Mouse (Mus musculus) C2C12 (cell line): ENCODE results near the gene Nln. TPM values are rescaled to one million over a fixed set of nuclear protein-coding genes. Genes with fewer than 3 reads are reported as not detected.

Experiments
- H3K27me3 ChIP-seq: one replicate; pipeline ENCODE4 v1.6.1; 2011; ENCODE audit not compliant: control insufficient read depth, insufficient read depth, insufficient read length
- H3K36me3 ChIP-seq: one replicate; pipeline ENCODE4 v1.6.1; 2011; ENCODE audit not compliant: control insufficient read depth, insufficient read depth
- H3K4me3 ChIP-seq: one replicate; pipeline ENCODE4 v1.5.1; 2011; ENCODE audit warnings: mild to moderate bottlenecking, control low read depth; ENCODE audit not compliant: poor library complexity, insufficient read depth, severe bottlenecking
- H3K79me2 ChIP-seq: one replicate; pipeline ENCODE4 v1.6.1; 2011; ENCODE audit not compliant: control insufficient read depth, insufficient read depth
- H3K79me3 ChIP-seq: one replicate; pipeline ENCODE4 v1.6.1; 2011; ENCODE audit warnings: low read depth, control low read depth
- H3ac ChIP-seq: one replicate; pipeline ENCODE3; 2011; ENCODE audit warnings: low read depth; ENCODE audit not compliant: control insufficient read depth, insufficient read length
- CEBPB ChIP-seq: IDR thresholded peaks from one replicate; pipeline ENCODE4 v1.6.1; 2011; ENCODE audit warnings: low read depth, mild to moderate bottlenecking, control low read depth, moderate library complexity
- CTCF ChIP-seq: IDR thresholded peaks from one replicate; pipeline ENCODE4 v1.5.1; 2011; ENCODE audit not compliant: control insufficient read depth, insufficient read depth, insufficient read length
- FOSL1 ChIP-seq: IDR thresholded peaks from one replicate; pipeline ENCODE4 v1.8.0; 2011; ENCODE audit warnings: mild to moderate bottlenecking, low read length; ENCODE audit not compliant: poor library complexity, insufficient read depth, severe bottlenecking
- MAX ChIP-seq: IDR thresholded peaks from one replicate; pipeline ENCODE4 v1.6.1; 2011; ENCODE audit warnings: mild to moderate bottlenecking, control low read depth
- MYOD1 ChIP-seq: IDR thresholded peaks from one replicate; pipeline ENCODE4 v1.6.1; 2011; ENCODE audit warnings: low read depth; ENCODE audit not compliant: control insufficient read depth, insufficient read length
- MYOG ChIP-seq: IDR thresholded peaks from one replicate; pipeline ENCODE4 v1.6.1; 2011; ENCODE audit not compliant: control insufficient read depth, insufficient read length; ENCODE audit errors: extremely low read depth
- USF1 ChIP-seq: IDR thresholded peaks from one replicate; pipeline ENCODE4 v1.6.1; 2011; ENCODE audit warnings: low read depth, mild to moderate bottlenecking, control low read depth, moderate library complexity
- polyA plus RNA-seq: library from polyadenylated mRNA; unstranded; fragments of >200 nt; fragmentation: generic; extraction: Trizol; gene quantifications from one replicate; pipeline ENCODE4 v1.2.1, GENCODE M21; 2012; ENCODE audit warnings: missing spikeins

Nln gene
- polyA plus RNA-seq, 1 experiment: 13.9 TPM

GRCm38 (mm10) chr13:103973977-103974376 is 135.4 kb downstream of the Nln start:
- Histone ChIP-seq H3ac (no peak overlapping the region), H3K36me3 (no peaks in the 10 kb centered on the region), H3K79me2 (no peaks in the 10 kb centered on the region), H3K4me3 (no peak overlapping the region), H3K27me3 (no peaks in the 10 kb centered on the region), H3K79me3 (no peaks in the 10 kb centered on the region)
- TF ChIP-seq CTCF: no peak
- no peak for TF ChIP-seq FOSL1
- no peak for TF ChIP-seq MYOG
- no peak for TF ChIP-seq MAX
- no peak for TF ChIP-seq CEBPB
- no peak for TF ChIP-seq USF1
- TF ChIP-seq MYOD1: no peak

Other genes starting within 250 kb of the Nln start
- gene Erbin, start 189.1 kb downstream of the Nln start, polyA plus RNA-seq: 7.5 TPM
- gene Sgtb, start 127 bp upstream of the Nln start, polyA plus RNA-seq: 1.3 TPM
- gene Trappc13, start 68.9 kb upstream of the Nln start, polyA plus RNA-seq: 23.4 TPM
- gene Trim23, start 69.2 kb upstream of the Nln start, polyA plus RNA-seq: 3.0 TPM
- 12.6 TPM for gene Cenpk, start 119.0 kb upstream of the Nln start, polyA plus RNA-seq
- gene Ppwd1, start 119.2 kb upstream of the Nln start, polyA plus RNA-seq: 6.0 TPM
- gene Adamts6, start 178.2 kb upstream of the Nln start, polyA plus RNA-seq: 1.3 TPM